Mouse (Mus musculus): ENCODE results near the gene Uty. TPM values are rescaled to one million over a fixed set of nuclear protein-coding genes. Genes with fewer than 3 reads are reported as not detected.

Uty gene
- 1.5 and 3.7 TPM in 2 replicates for polyA plus RNA-seq (2012; rRNA removed)
- 6.6 TPM in 1 of 2 replicates, not detected in the other for polyA plus RNA-seq (2014; fragmentation: Nextera tagmentation; extraction: Ambion mirVana)

- DNase-seq (ENCODE audit: low read depth in 3 of 3, low spot score in 3 of 3) = peak; percentile 22 to 79 (median 63)
- 2% methylated on average over 16 of the region's 21 CpGs for WGBS (ENCODE audit: insufficient replicate concordance)
Measured at GRCm38 (mm10) chrY:1245426-1245863, at the start of gene Uty. Uty (minus strand) TSS chrY:1245759.

GRCm38 (mm10) chrY:1293708-1294107 lies 48.1 kb upstream of the Uty start:
- DNase-seq (ENCODE audit: low read depth in 3 of 3, low spot score in 3 of 3) (no peak), ATAC-seq (ENCODE audit: insufficient read depth) (no peak)
- Histone ChIP-seq H3K4me2 (ENCODE audit: low read depth) (no peak overlapping the region), H3K27me3 (ENCODE audit: control insufficient read depth, insufficient read depth, low read length) (no peaks in the 10 kb centered on the region), H3K9ac (replicated peaks) (no peak overlapping the region), H3K27ac (no peak overlapping the region), H3K4me1 (replicated peaks; ENCODE audit: control insufficient read depth in 2 of 2, insufficient read depth in 2 of 2, low read length in 1 of 2) (no peaks in the 10 kb centered on the region), H3K9me3 (ENCODE audit: control insufficient read depth, low read length) (no peaks in the 10 kb centered on the region), H3K36me3 (replicated peaks; ENCODE audit: control insufficient read depth, insufficient read depth, low read depth) (no peaks in the 10 kb centered on the region), H3K4me3 (ENCODE audit: insufficient read depth in 1 of 2, low read depth in 2 of 2, low read length in 2 of 2) (no peak overlapping the region)
- TF ChIP-seq CTCF (IDR thresholded peaks at IDR 0.05; ENCODE audit: low read depth) (no peak), EP300 (IDR thresholded peaks at IDR 0.05; ENCODE audit: low read depth) (no peak)

More at GRCm38 (mm10) chrY:1245426-1245863, at the start of gene Uty:
- peak; percentile 91 for ATAC-seq (ENCODE audit: insufficient read depth)
- Histone ChIP-seq H3K27me3 (ENCODE audit: control insufficient read depth, insufficient read depth, low read length) (no peaks in the 10 kb centered on the region), H3K4me2 (ENCODE audit: low read depth) (peak within 1 kb of the TSS; percentile 50), H3K27ac (peak within 1 kb of the TSS; percentile 35; the same call in 1 of the 2 replicates), H3K4me3 (ENCODE audit: insufficient read depth in 1 of 2, low read depth in 2 of 2, low read length in 2 of 2) (peak within 1 kb of the TSS; percentile 60 to 90), H3K9me3 (ENCODE audit: control insufficient read depth, low read length) (no peaks in the 10 kb centered on the region), H3K9ac (replicated peaks) (peak within 1 kb of the TSS; percentile 58), H3K4me1 (replicated peaks; ENCODE audit: control insufficient read depth in 2 of 2, insufficient read depth in 2 of 2, low read length in 1 of 2) (no peaks in the 10 kb centered on the region), H3K36me3 (replicated peaks; ENCODE audit: control insufficient read depth, insufficient read depth, low read depth) (no peaks in the 10 kb centered on the region)
- no peak for TF ChIP-seq CTCF (IDR thresholded peaks at IDR 0.05; ENCODE audit: low read depth)
- no peak for TF ChIP-seq EP300 (IDR thresholded peaks at IDR 0.05; ENCODE audit: low read depth)

GRCm38 (mm10) chrY:1286171-1286795 lies 40.7 kb upstream of the Uty start, which contains the start of gene Ddx3y:
Ddx3y (minus strand) TSS chrY:1286629.
- H3K27me3 ChIP-seq (ENCODE audit: control insufficient read depth, insufficient read depth, low read length) = no peaks in the 10 kb centered on the region
- H3K27ac ChIP-seq = peak within 1 kb of the TSS; percentile 66; the same call in 1 of the 2 replicates
- DNase-seq (ENCODE audit: low read depth in 3 of 3, low spot score in 3 of 3) (peak; percentile 24 to 72 (median 67)), ATAC-seq (ENCODE audit: insufficient read depth) (peak; percentile 80)
- H3K4me2 ChIP-seq (ENCODE audit: low read depth) = peak within 1 kb of the TSS; percentile 50; the same call in 1 of the 2 replicates
- 1% methylated on average over 29 of the region's 31 CpGs for WGBS (ENCODE audit: insufficient replicate concordance)
- H3K4me1 ChIP-seq (replicated peaks; ENCODE audit: control insufficient read depth in 2 of 2, insufficient read depth in 2 of 2, low read length in 1 of 2) = no peaks in the 10 kb centered on the region
- H3K9me3 ChIP-seq (ENCODE audit: control insufficient read depth, low read length) = no peaks in the 10 kb centered on the region
- TF ChIP-seq EP300 (IDR thresholded peaks at IDR 0.05; ENCODE audit: low read depth) (no peak), CTCF (IDR thresholded peaks at IDR 0.05; ENCODE audit: low read depth) (no peak)
- H3K9ac ChIP-seq (replicated peaks) = peak within 1 kb of the TSS; percentile 61
- peak within 1 kb of the TSS; percentile 60 to 81 for H3K4me3 ChIP-seq (ENCODE audit: insufficient read depth in 1 of 2, low read depth in 2 of 2, low read length in 2 of 2)
- H3K36me3 ChIP-seq (replicated peaks; ENCODE audit: control insufficient read depth, insufficient read depth, low read depth) = no peaks in the 10 kb centered on the region

GRCm38 (mm10) chrY:1285735-1286134 lies 40.2 kb upstream of the Uty start:
- peak; percentile 63; the same call in 1 of the 2 replicates for ATAC-seq (ENCODE audit: insufficient read depth)

GRCm38 (mm10) chrY:1246117-1246516 lies 558 bp upstream of the Uty start:
- no peak overlapping the region for H3K27ac ChIP-seq
- H3K4me2 ChIP-seq (ENCODE audit: low read depth) = peak overlapping the region; percentile 20; the same call in 1 of the 2 replicates

More at GRCm38 (mm10) chrY:1285735-1286134, 40.2 kb upstream of the Uty start:
- H3K27me3 ChIP-seq (ENCODE audit: control insufficient read depth, insufficient read depth, low read length) = no peaks in the 10 kb centered on the region
- H3K36me3 ChIP-seq (replicated peaks; ENCODE audit: control insufficient read depth, insufficient read depth, low read depth) = no peaks in the 10 kb centered on the region
- 5% methylated on average over 11 of the region's 12 CpGs for WGBS (ENCODE audit: insufficient replicate concordance)
- peak overlapping the region; percentile 66; the same call in 1 of the 2 replicates for H3K27ac ChIP-seq
- DNase-seq (ENCODE audit: low read depth in 3 of 3, low spot score in 3 of 3) = peak in 1 of 3 experiments; percentile 37
- TF ChIP-seq CTCF (IDR thresholded peaks at IDR 0.05; ENCODE audit: low read depth) = no peak
- TF ChIP-seq EP300 (IDR thresholded peaks at IDR 0.05; ENCODE audit: low read depth) = no peak
- peak overlapping the region; percentile 61; the same call in 1 of the 2 replicates for H3K9ac ChIP-seq (replicated peaks)
- H3K4me1 ChIP-seq (replicated peaks; ENCODE audit: control insufficient read depth in 2 of 2, insufficient read depth in 2 of 2, low read length in 1 of 2) = no peaks in the 10 kb centered on the region
- H3K4me3 ChIP-seq (ENCODE audit: insufficient read depth in 1 of 2, low read depth in 2 of 2, low read length in 2 of 2) = peak overlapping the region; percentile 60 to 81
- peak overlapping the region; percentile 50; the same call in 1 of the 2 replicates for H3K4me2 ChIP-seq (ENCODE audit: low read depth)
- H3K9me3 ChIP-seq (ENCODE audit: control insufficient read depth, low read length) = no peaks in the 10 kb centered on the region

More at GRCm38 (mm10) chrY:1246117-1246516, 558 bp upstream of the Uty start:
- Histone ChIP-seq H3K9ac (replicated peaks) (no peak overlapping the region), H3K36me3 (replicated peaks; ENCODE audit: control insufficient read depth, insufficient read depth, low read depth) (no peaks in the 10 kb centered on the region), H3K27me3 (ENCODE audit: control insufficient read depth, insufficient read depth, low read length) (no peaks in the 10 kb centered on the region), H3K9me3 (ENCODE audit: control insufficient read depth, low read length) (no peaks in the 10 kb centered on the region), H3K4me1 (replicated peaks; ENCODE audit: control insufficient read depth in 2 of 2, insufficient read depth in 2 of 2, low read length in 1 of 2) (no peaks in the 10 kb centered on the region), H3K4me3 (ENCODE audit: insufficient read depth in 1 of 2, low read depth in 2 of 2, low read length in 2 of 2) (no peak overlapping the region)
- ATAC-seq (ENCODE audit: insufficient read depth) (no peak), DNase-seq (ENCODE audit: low read depth in 3 of 3, low spot score in 3 of 3) (no peak)
- TF ChIP-seq CTCF (IDR thresholded peaks at IDR 0.05; ENCODE audit: low read depth) (no peak), EP300 (IDR thresholded peaks at IDR 0.05; ENCODE audit: low read depth) (no peak)
- 56% methylated on average over 5 of the region's 6 CpGs for WGBS (ENCODE audit: insufficient replicate concordance)
